Mouse (Mus musculus) testis, postnatal 14 days (tissue): ENCODE data around the gene Elmo1.

Experiments
- DNase-seq: peaks from one replicate; pipeline ENCODE4 v3.0.0; 2021; ENCODE audit warnings: low spot score

Gene Elmo1

GRCm38 (mm10) chr13:20525844-20526243 lies 435.4 kb downstream of the Elmo1 start:
- no peak for DNase-seq

- DNase-seq: no peak
These were observed 446.7 kb downstream of the Elmo1 start for GRCm38 (mm10) chr13:20537053-20537452.

- no peak for DNase-seq
These were observed 447.1 kb downstream of the Elmo1 start for GRCm38 (mm10) chr13:20537487-20537886.

- DNase-seq: no peak
These were observed 448.0 kb downstream of the Elmo1 start for GRCm38 (mm10) chr13:20538216-20539070.

GRCm38 (mm10) chr13:20539631-20540030 lies 449.2 kb downstream of the Elmo1 start:
- DNase-seq: no peak

GRCm38 (mm10) chr13:20546568-20547204 lies 456.3 kb downstream of the Elmo1 start:
- no peak for DNase-seq

GRCm38 (mm10) chr13:20549983-20550382 lies 459.6 kb downstream of the Elmo1 start:
- no peak for DNase-seq

- DNase-seq: no peak
These were observed 461.2 kb downstream of the Elmo1 start for GRCm38 (mm10) chr13:20551559-20551958.

GRCm38 (mm10) chr13:20555853-20556452 lies 465.6 kb downstream of the Elmo1 start:
- no peak for DNase-seq

- no peak for DNase-seq
These were observed 466.3 kb downstream of the Elmo1 start for GRCm38 (mm10) chr13:20556739-20557138.

- DNase-seq: no peak
These were observed 466.8 kb downstream of the Elmo1 start for GRCm38 (mm10) chr13:20557156-20557555.

GRCm38 (mm10) chr13:20558376-20558775 lies 468.0 kb downstream of the Elmo1 start:
- DNase-seq: no peak

- no peak for DNase-seq
These were observed 474.0 kb downstream of the Elmo1 start for GRCm38 (mm10) chr13:20564414-20564813.

- no peak for DNase-seq
These were observed 484.8 kb downstream of the Elmo1 start for GRCm38 (mm10) chr13:20575186-20575585.

GRCm38 (mm10) chr13:20585868-20586267 lies 495.5 kb downstream of the Elmo1 start:
- no peak for DNase-seq

- DNase-seq: no peak
These were observed 496.1 kb downstream of the Elmo1 start for GRCm38 (mm10) chr13:20586462-20586861.

GRCm38 (mm10) chr13:20590983-20591382 lies 500.6 kb downstream of the Elmo1 start:
- DNase-seq: no peak

- DNase-seq: no peak
These were observed 506.9 kb downstream of the Elmo1 start for GRCm38 (mm10) chr13:20597307-20597706.

- DNase-seq: no peak
These were observed 508.2 kb downstream of the Elmo1 start for GRCm38 (mm10) chr13:20598618-20599017.

GRCm38 (mm10) chr13:20600246-20600645 lies 509.9 kb downstream of the Elmo1 start:
- no peak for DNase-seq

- DNase-seq: no peak
These were observed 511.0 kb downstream of the Elmo1 start for GRCm38 (mm10) chr13:20601421-20601820.

GRCm38 (mm10) chr13:20606891-20607290 lies 516.5 kb downstream of the Elmo1 start:
- DNase-seq: no peak
